Mouse (Mus musculus) liver, adult 2 months (tissue): ENCODE results near the gene Tnik. TPM values are rescaled to one million over a fixed set of nuclear protein-coding genes. Genes with fewer than 3 reads are reported as not detected.
A peak's percentile ranks its signal among the peaks of the same experiment; 100 is the strongest.

ENCODE experiments used
- DNase-seq: peaks from one replicate; pipeline ENCODE4 v3.0.0-alpha.2; 2011; ENCODE audit warnings: low read depth, low spot score; ENCODE audit errors: extremely low read depth
- H3K27ac ChIP-seq: fragments of 200-500 bp; replicated peaks from 2 replicates; pipeline ENCODE4 v1.5.1; 2012; ENCODE audit warnings: low read depth, mild to moderate bottlenecking, control low read depth, inconsistent platforms, low read length; ENCODE audit not compliant: insufficient read depth
- H3K27me3 ChIP-seq: fragments of 200-500 bp; 2 replicates; pipeline ENCODE4 v1.6.1; 2012; ENCODE audit warnings: mild to moderate bottlenecking, moderate library complexity, low read length, inconsistent platforms; ENCODE audit not compliant: control insufficient read depth, insufficient read depth
- H3K36me3 ChIP-seq: fragments of 200-500 bp; 2 replicates; pipeline ENCODE4 v1.6.1; 2012; ENCODE audit warnings: low read length, inconsistent platforms; ENCODE audit not compliant: control insufficient read depth, insufficient read depth
- H3K4me1 ChIP-seq: fragments of 200-500 bp; 2 replicates; pipeline ENCODE4 v1.6.1; 2011; ENCODE audit warnings: low read length; ENCODE audit not compliant: control insufficient read depth, insufficient read depth
- H3K4me3 ChIP-seq: fragments of 200-500 bp; 2 replicates; pipeline ENCODE4 v1.5.1; 2011; ENCODE audit warnings: low read depth, mild to moderate bottlenecking, control low read depth, low read length, moderate library complexity; ENCODE audit not compliant: insufficient read depth
- H3K79me2 ChIP-seq: fragments of 200-500 bp; 2 replicates; pipeline ENCODE4 v1.6.1; 2012; ENCODE audit warnings: inconsistent platforms, mild to moderate bottlenecking, low read length, moderate library complexity; ENCODE audit not compliant: control insufficient read depth, insufficient read depth
- H3K9ac ChIP-seq: fragments of 200-500 bp; 2 replicates; pipeline ENCODE4 v1.6.1; 2012; ENCODE audit warnings: low read depth, mild to moderate bottlenecking, control low read depth, inconsistent platforms, low read length
- CTCF ChIP-seq: fragments of 200-500 bp; IDR thresholded peaks from 2 replicates; pipeline ENCODE4 v1.5.1; 2011; ENCODE audit warnings: low read depth, low read length, control low read depth
- POLR2A ChIP-seq: fragments of 200-500 bp; IDR thresholded peaks from 2 replicates; pipeline ENCODE4 v1.6.1; 2011; ENCODE audit warnings: low read length, control low read depth; ENCODE audit not compliant: insufficient read depth; ENCODE audit errors: extremely low read depth
- WGBS: fragments of 180-500 bp; shearing (Covaris S2); methylation state at CpG from one replicate; pipeline ENCODE4 v1.1.7; 2018; 5-methylcytosine and 5-hydroxymethylcytosine counted together
- polyA plus RNA-seq: library from polyadenylated mRNA; depleted of rRNA; stranded (reverse); fragments of >200 nt; gene quantifications from 2 replicates; pipeline ENCODE4 v1.2.3, GENCODE M21; 2012
- total RNA-seq: library from RNA; depleted of rRNA; stranded (reverse); fragments of >200 nt; gene quantifications from 2 replicates; pipeline ENCODE4 v1.2.3, GENCODE M21; 2014

Gene Tnik
- total and polyA plus RNA-seq, 2 experiments = 1.2 to 2.8 TPM

GRCm38 (mm10) chr3:28456842-28457241, 193.8 kb downstream of the Tnik start:
- no peaks in the 10 kb centered on the region for H3K79me2 ChIP-seq
- H3K36me3 ChIP-seq = no peaks in the 10 kb centered on the region
- WGBS = 89% methylated on average over 8 of the region's 8 CpGs
- TF ChIP-seq CTCF = no peak
- no peak for TF ChIP-seq POLR2A
- H3K9ac ChIP-seq = no peak overlapping the region
- H3K4me1 ChIP-seq = peaks cover 2% of the 10 kb centered on the region; the same call in 1 of the 2 replicates
- H3K4me3 ChIP-seq = no peak overlapping the region
- no peaks in the 10 kb centered on the region for H3K27me3 ChIP-seq
- no peak for DNase-seq
- no peak overlapping the region for H3K27ac ChIP-seq

- no peak overlapping the region for H3K9ac ChIP-seq
- no peaks in the 10 kb centered on the region for H3K79me2 ChIP-seq
- peaks cover 2% of the 10 kb centered on the region; the same call in 1 of the 2 replicates for H3K4me1 ChIP-seq
- no peak overlapping the region for H3K27ac ChIP-seq
- H3K4me3 ChIP-seq = no peak overlapping the region
- H3K36me3 ChIP-seq = no peaks in the 10 kb centered on the region
- H3K27me3 ChIP-seq = no peaks in the 10 kb centered on the region
- TF ChIP-seq POLR2A = no peak
- no peak for TF ChIP-seq CTCF
- 55% methylated on average over 2 of the region's 2 CpGs for WGBS
- peak; percentile 65 for DNase-seq
These were observed 194.5 kb downstream of the Tnik start for GRCm38 (mm10) chr3:28457517-28457916.

GRCm38 (mm10) chr3:28466688-28467087, 203.7 kb downstream of the Tnik start:
- no peak overlapping the region for H3K9ac ChIP-seq
- 92% methylated on average over 4 of the region's 4 CpGs for WGBS

GRCm38 (mm10) chr3:28467148-28467754, 204.2 kb downstream of the Tnik start:
- no peak overlapping the region for H3K4me3 ChIP-seq
- TF ChIP-seq POLR2A (no peak), CTCF (no peak)
- H3K4me1 ChIP-seq = peaks cover 6% of the 10 kb centered on the region; the same call in 1 of the 2 replicates
- WGBS = 13% methylated on average over 1 of the region's 1 CpGs
- no peaks in the 10 kb centered on the region for H3K27me3 ChIP-seq
- DNase-seq = no peak
- no peak overlapping the region for H3K27ac ChIP-seq
- H3K36me3 ChIP-seq = no peaks in the 10 kb centered on the region
- no peak overlapping the region for H3K9ac ChIP-seq
- no peaks in the 10 kb centered on the region for H3K79me2 ChIP-seq

More at GRCm38 (mm10) chr3:28466688-28467087, 203.7 kb downstream of the Tnik start:
- Histone ChIP-seq H3K36me3 (no peaks in the 10 kb centered on the region), H3K27ac (no peak overlapping the region), H3K4me1 (peaks cover 6% of the 10 kb centered on the region; the same call in 1 of the 2 replicates), H3K4me3 (no peak overlapping the region), H3K27me3 (no peaks in the 10 kb centered on the region), H3K79me2 (no peaks in the 10 kb centered on the region)
- TF ChIP-seq CTCF (no peak), POLR2A (no peak)
- DNase-seq = no peak

GRCm38 (mm10) chr3:28467871-28468285, 204.9 kb downstream of the Tnik start:
- TF ChIP-seq CTCF (no peak), POLR2A (no peak)
- peak; percentile 57 for DNase-seq
- H3K4me3 ChIP-seq = no peak overlapping the region
- no peaks in the 10 kb centered on the region for H3K79me2 ChIP-seq
- WGBS = 44% methylated on average over 4 of the region's 4 CpGs
- no peak overlapping the region for H3K9ac ChIP-seq
- H3K4me1 ChIP-seq = peaks cover 6% of the 10 kb centered on the region; the same call in 1 of the 2 replicates
- H3K27me3 ChIP-seq = no peaks in the 10 kb centered on the region
- H3K27ac ChIP-seq = no peak overlapping the region
- H3K36me3 ChIP-seq = no peaks in the 10 kb centered on the region

- 60% methylated on average over 1 of the region's 1 CpGs for WGBS
- H3K27me3 ChIP-seq = no peaks in the 10 kb centered on the region
- no peak overlapping the region for H3K9ac ChIP-seq
- no peak overlapping the region for H3K4me3 ChIP-seq
- no peak overlapping the region for H3K27ac ChIP-seq
- TF ChIP-seq CTCF = no peak
- no peak for TF ChIP-seq POLR2A
- H3K36me3 ChIP-seq = no peaks in the 10 kb centered on the region
- no peaks in the 10 kb centered on the region for H3K4me1 ChIP-seq
- no peaks in the 10 kb centered on the region for H3K79me2 ChIP-seq
- DNase-seq = no peak
These were observed 210.4 kb downstream of the Tnik start for GRCm38 (mm10) chr3:28473439-28473838.
